Mouse (Mus musculus) embryo, embryonic 9.5 days (tissue): ENCODE measurements around the gene Rnf103.
A peak's percentile ranks its signal among the peaks of the same experiment; 100 is the strongest.

Experiments
- DNase-seq: peaks from one replicate; pipeline ENCODE4 v3.0.0-alpha.2; 2017; ENCODE audit errors: extremely low spot score

Gene Rnf103

GRCm38 (mm10) chr6:71492756-71493674 is 679 bp upstream of the Rnf103 start:
- peak; percentile 6 for DNase-seq

- DNase-seq = peak; percentile 78
Observed at GRCm38 (mm10) chr6:71494341-71495020, 787 bp downstream of the Rnf103 start.

GRCm38 (mm10) chr6:71500575-71500974 is 6.9 kb downstream of the Rnf103 start:
- DNase-seq = no peak

GRCm38 (mm10) chr6:71503001-71503400 is 9.3 kb downstream of the Rnf103 start:
- no peak for DNase-seq

- no peak for DNase-seq
Observed at GRCm38 (mm10) chr6:71503670-71504069, 10.0 kb downstream of the Rnf103 start.

GRCm38 (mm10) chr6:71504091-71504490 is 10.4 kb downstream of the Rnf103 start:
- no peak for DNase-seq

GRCm38 (mm10) chr6:71505671-71506070 is 12.0 kb downstream of the Rnf103 start:
- DNase-seq = no peak

GRCm38 (mm10) chr6:71519476-71519875 is 25.8 kb downstream of the Rnf103 start:
- DNase-seq = no peak

- DNase-seq = no peak
Observed at GRCm38 (mm10) chr6:71525556-71525955, 31.9 kb downstream of the Rnf103 start.

GRCm38 (mm10) chr6:71527056-71527455 is 33.4 kb downstream of the Rnf103 start:
- DNase-seq = no peak

GRCm38 (mm10) chr6:71527826-71528225 is 34.1 kb downstream of the Rnf103 start:
- DNase-seq = no peak

- no peak for DNase-seq
Observed at GRCm38 (mm10) chr6:71530176-71530575, 36.5 kb downstream of the Rnf103 start.

- DNase-seq = no peak
Observed at GRCm38 (mm10) chr6:71537286-71537685, 43.6 kb downstream of the Rnf103 start.

GRCm38 (mm10) chr6:71543686-71544499 is 50.2 kb downstream of the Rnf103 start, which contains the start of gene Chmp3:
Gene Chmp3 (plus strand): TSS chr6:71543797.
- peak; percentile 95 for DNase-seq

GRCm38 (mm10) chr6:71555507-71555951 is 61.8 kb downstream of the Rnf103 start:
- DNase-seq = no peak

GRCm38 (mm10) chr6:71556826-71557225 is 63.1 kb downstream of the Rnf103 start:
- no peak for DNase-seq
